Mouse (Mus musculus) kidney, embryonic 14.5 days (tissue): ENCODE results near the gene Tmem260. TPM values are rescaled to one million over a fixed set of nuclear protein-coding genes. Genes with fewer than 3 reads are reported as not detected.

ENCODE experiments used
- ATAC-seq: fragments of 200-750 bp; cut with Nextera tagmentation; 2 replicates; pipeline ENCODE4 v1.8.0; 2017; ENCODE audit warnings: moderate number of reproducible peaks, mild to moderate bottlenecking, moderate TSS enrichment, moderate library complexity; ENCODE audit not compliant: low FRiP score, low TSS enrichment
- H3K27ac ChIP-seq: fragments of 300-500 bp; sonication (generic); 2 replicates; pipeline ENCODE4 v1.5.1; 2014; ENCODE audit warnings: low read depth, mild to moderate bottlenecking, low read length, moderate library complexity, mixed read lengths
- H3K27me3 ChIP-seq: fragments of 300-500 bp; sonication (generic); 2 replicates; pipeline ENCODE4 v1.6.1; 2014; ENCODE audit warnings: mild to moderate bottlenecking, low read length; ENCODE audit not compliant: control insufficient read depth, insufficient read depth
- H3K36me3 ChIP-seq: fragments of 300-500 bp; sonication (generic); 2 replicates; pipeline ENCODE4 v1.6.1; 2014; ENCODE audit warnings: low read length, mixed read lengths; ENCODE audit not compliant: control insufficient read depth, insufficient read depth
- H3K4me1 ChIP-seq: fragments of 300-500 bp; sonication (generic); 2 replicates; pipeline ENCODE4 v1.6.1; 2014; ENCODE audit warnings: low read length, mixed read lengths; ENCODE audit not compliant: control insufficient read depth, insufficient read depth
- H3K4me2 ChIP-seq: fragments of 300-500 bp; sonication (generic); replicated peaks from 2 replicates; pipeline ENCODE4 v1.6.1; 2014; ENCODE audit warnings: low read depth, mild to moderate bottlenecking, low read length
- H3K4me3 ChIP-seq: fragments of 300-500 bp; sonication (generic); 2 replicates; pipeline ENCODE4 v1.5.1; 2014; ENCODE audit warnings: mild to moderate bottlenecking, low read length
- H3K9ac ChIP-seq: fragments of 300-500 bp; sonication (generic); 2 replicates; pipeline ENCODE4 v1.6.1; 2014; ENCODE audit warnings: low read depth, mild to moderate bottlenecking, low read length, moderate library complexity
- H3K9me3 ChIP-seq: fragments of 300-500 bp; sonication (generic); 2 replicates; pipeline ENCODE4 v1.6.1; 2016; ENCODE audit warnings: low read length; ENCODE audit not compliant: control insufficient read depth
- WGBS: fragments of 180-500 bp; shearing (Covaris S2); extraction: QIAGEN DNeasy Blood & Tissue Kit; methylation state at CpG from one replicate; pipeline ENCODE4 v1.1.7; 2014; 5-methylcytosine and 5-hydroxymethylcytosine counted together
- polyA plus RNA-seq: library from polyadenylated mRNA; unstranded; fragments of >200 nt; fragmentation: Nextera tagmentation; extraction: Ambion mirVana; gene quantifications from 2 replicates; pipeline ENCODE4 v1.2.1, GENCODE M21; 2014

Tmem260 gene
- polyA plus RNA-seq, 1 experiment from 2014 or later: 23.6 TPM

GRCm38 (mm10) chr14:48515538-48515937 lies 69.6 kb downstream of the Tmem260 start:
- no peaks in the 10 kb centered on the region for H3K36me3 ChIP-seq
- H3K4me3 ChIP-seq: no peak overlapping the region
- H3K9me3 ChIP-seq: no peaks in the 10 kb centered on the region
- no peak overlapping the region for H3K4me2 ChIP-seq
- H3K27ac ChIP-seq: no peak overlapping the region
- ATAC-seq: no peak
- WGBS: 90% methylated on average over 8 of the region's 8 CpGs
- H3K27me3 ChIP-seq: no peaks in the 10 kb centered on the region
- no peaks in the 10 kb centered on the region for H3K4me1 ChIP-seq
- H3K9ac ChIP-seq: no peak overlapping the region

- Histone ChIP-seq H3K36me3 (no peaks in the 10 kb centered on the region), H3K4me3 (no peak overlapping the region), H3K9me3 (no peaks in the 10 kb centered on the region), H3K9ac (no peak overlapping the region), H3K27me3 (no peaks in the 10 kb centered on the region), H3K27ac (no peak overlapping the region), H3K4me1 (no peaks in the 10 kb centered on the region), H3K4me2 (no peak overlapping the region)
- ATAC-seq: no peak
- 0% methylated on average over 1 of the region's 1 CpGs for WGBS
These were observed 77.4 kb downstream of the Tmem260 start for GRCm38 (mm10) chr14:48523361-48523760.

- no peaks in the 10 kb centered on the region for H3K4me1 ChIP-seq
- 62% methylated on average over 9 of the region's 9 CpGs for WGBS
- H3K27me3 ChIP-seq: no peaks in the 10 kb centered on the region
- H3K4me2 ChIP-seq: no peak overlapping the region
- H3K4me3 ChIP-seq: no peak overlapping the region
- no peak overlapping the region for H3K27ac ChIP-seq
- no peak for ATAC-seq
- no peaks in the 10 kb centered on the region for H3K36me3 ChIP-seq
- no peaks in the 10 kb centered on the region for H3K9me3 ChIP-seq
- no peak overlapping the region for H3K9ac ChIP-seq
These were observed 78.2 kb downstream of the Tmem260 start for GRCm38 (mm10) chr14:48524135-48524534.

GRCm38 (mm10) chr14:48525055-48525454 lies 79.1 kb downstream of the Tmem260 start:
- no peaks in the 10 kb centered on the region for H3K4me1 ChIP-seq
- no peak overlapping the region for H3K27ac ChIP-seq
- no peak overlapping the region for H3K4me2 ChIP-seq
- no peaks in the 10 kb centered on the region for H3K9me3 ChIP-seq
- no peak overlapping the region for H3K9ac ChIP-seq
- no peak overlapping the region for H3K4me3 ChIP-seq
- no peaks in the 10 kb centered on the region for H3K36me3 ChIP-seq
- WGBS: 43% methylated on average over 6 of the region's 6 CpGs
- ATAC-seq: peak; percentile 43; the same call in 1 of the 2 replicates
- no peaks in the 10 kb centered on the region for H3K27me3 ChIP-seq

- Histone ChIP-seq H3K36me3 (no peaks in the 10 kb centered on the region), H3K9me3 (no peaks in the 10 kb centered on the region), H3K4me2 (no peak overlapping the region), H3K27me3 (no peaks in the 10 kb centered on the region), H3K9ac (no peak overlapping the region), H3K27ac (no peak overlapping the region), H3K4me1 (no peaks in the 10 kb centered on the region), H3K4me3 (no peak overlapping the region)
- ATAC-seq: peak; percentile 91
- WGBS: 15% methylated on average over 10 of the region's 10 CpGs
These were observed 84.7 kb downstream of the Tmem260 start for GRCm38 (mm10) chr14:48530629-48531028.

GRCm38 (mm10) chr14:48537795-48538766 lies 92.2 kb downstream of the Tmem260 start:
- Histone ChIP-seq H3K27ac (no peak overlapping the region), H3K9me3 (no peaks in the 10 kb centered on the region), H3K36me3 (no peaks in the 10 kb centered on the region), H3K9ac (no peak overlapping the region), H3K4me1 (no peaks in the 10 kb centered on the region), H3K4me3 (no peak overlapping the region), H3K27me3 (no peaks in the 10 kb centered on the region; the same call in 1 of the 2 replicates), H3K4me2 (no peak overlapping the region)
- WGBS: 77% methylated on average over 14 of the region's 14 CpGs
- ATAC-seq: no peak

GRCm38 (mm10) chr14:48545166-48545565 lies 99.2 kb downstream of the Tmem260 start:
- no peaks in the 10 kb centered on the region for H3K4me1 ChIP-seq
- H3K27ac ChIP-seq: no peak overlapping the region
- 57% methylated on average over 10 of the region's 10 CpGs for WGBS
- H3K36me3 ChIP-seq: no peaks in the 10 kb centered on the region
- no peak for ATAC-seq
- H3K4me2 ChIP-seq: no peak overlapping the region
- H3K9me3 ChIP-seq: no peaks in the 10 kb centered on the region
- no peak overlapping the region for H3K4me3 ChIP-seq
- H3K27me3 ChIP-seq: no peaks in the 10 kb centered on the region; the same call in 1 of the 2 replicates
- H3K9ac ChIP-seq: no peak overlapping the region

- Histone ChIP-seq H3K9me3 (no peaks in the 10 kb centered on the region), H3K27me3 (no peaks in the 10 kb centered on the region), H3K4me3 (no peak overlapping the region), H3K4me2 (no peak overlapping the region), H3K36me3 (no peaks in the 10 kb centered on the region), H3K27ac (no peak overlapping the region), H3K4me1 (no peaks in the 10 kb centered on the region), H3K9ac (no peak overlapping the region)
- 95% methylated on average over 3 of the region's 3 CpGs for WGBS
- ATAC-seq: no peak
These were observed 100.1 kb downstream of the Tmem260 start for GRCm38 (mm10) chr14:48546009-48546408.

GRCm38 (mm10) chr14:48549703-48550102 lies 103.8 kb downstream of the Tmem260 start:
- no peak overlapping the region for H3K4me3 ChIP-seq
- H3K27me3 ChIP-seq: no peaks in the 10 kb centered on the region
- no peak overlapping the region for H3K9ac ChIP-seq
- no peaks in the 10 kb centered on the region for H3K9me3 ChIP-seq
- H3K4me1 ChIP-seq: no peaks in the 10 kb centered on the region
- H3K27ac ChIP-seq: no peak overlapping the region
- no peaks in the 10 kb centered on the region for H3K36me3 ChIP-seq
- no peak for ATAC-seq
- 82% methylated on average over 7 of the region's 7 CpGs for WGBS
- no peak overlapping the region for H3K4me2 ChIP-seq
